Mouse (Mus musculus): Measurements from ENCODE around the gene Hs3st3a1. TPM values are rescaled to one million over a fixed set of nuclear protein-coding genes. Genes with fewer than 3 reads are reported as not detected.

The Hs3st3a1 gene
- polyA plus RNA-seq, 1 experiment from 2014 or later = 1.5 TPM

- Histone ChIP-seq H3K9ac (no peak overlapping the region), H3K9me3 (no peaks in the 10 kb centered on the region), H3K4me2 (no peak overlapping the region), H3K36me3 (no peaks in the 10 kb centered on the region), H3K4me1 (peaks cover 7% of the 10 kb centered on the region; the same call in 1 of the 2 replicates), H3K27me3 (replicated peaks) (0 out of 2 replicates have a peak, but pooled peaks cover 7% of the 10 kb centered on the region), H3K4me3 (replicated peaks) (no peak overlapping the region), H3K27ac (no peak overlapping the region)
- no peak for ATAC-seq (ENCODE audit: insufficient read depth, low FRiP score, low read depth)
- 38% methylated on average over 3 of the region's 3 CpGs for WGBS
Measured at GRCm38 (mm10) chr11:64438909-64439308, 3.8 kb downstream of the Hs3st3a1 start.

GRCm38 (mm10) chr11:64442119-64442518 lies 7.0 kb downstream of the Hs3st3a1 start:
- WGBS = 19% methylated on average over 8 of the region's 8 CpGs
- H3K4me2 ChIP-seq = peak overlapping the region; percentile 20; the same call in 1 of the 2 replicates
- H3K9ac ChIP-seq = no peak overlapping the region
- no peaks in the 10 kb centered on the region for H3K9me3 ChIP-seq
- H3K4me1 ChIP-seq = no peaks in the 10 kb centered on the region
- H3K36me3 ChIP-seq = no peaks in the 10 kb centered on the region
- no peak overlapping the region for H3K27ac ChIP-seq
- no peaks in the 10 kb centered on the region for H3K27me3 ChIP-seq (replicated peaks)
- no peak overlapping the region; the same call in 1 of the 2 replicates for H3K4me3 ChIP-seq (replicated peaks)
- no peak for ATAC-seq (ENCODE audit: insufficient read depth, low FRiP score, low read depth)

- Histone ChIP-seq H3K27me3 (replicated peaks) (no peaks in the 10 kb centered on the region), H3K4me3 (replicated peaks) (no peak overlapping the region), H3K4me2 (no peak overlapping the region), H3K9ac (no peak overlapping the region), H3K27ac (no peak overlapping the region), H3K4me1 (no peaks in the 10 kb centered on the region), H3K36me3 (no peaks in the 10 kb centered on the region), H3K9me3 (no peaks in the 10 kb centered on the region)
- no peak for ATAC-seq (ENCODE audit: insufficient read depth, low FRiP score, low read depth)
- 43% methylated on average over 3 of the region's 3 CpGs for WGBS
Measured at GRCm38 (mm10) chr11:64442701-64443100, 7.6 kb downstream of the Hs3st3a1 start.

- Histone ChIP-seq H3K9me3 (no peaks in the 10 kb centered on the region), H3K4me1 (no peaks in the 10 kb centered on the region), H3K27ac (no peak overlapping the region), H3K27me3 (replicated peaks) (no peaks in the 10 kb centered on the region), H3K9ac (no peak overlapping the region), H3K4me2 (no peak overlapping the region), H3K4me3 (replicated peaks) (no peak overlapping the region), H3K36me3 (no peaks in the 10 kb centered on the region)
- 83% methylated on average over 1 of the region's 1 CpGs for WGBS
- no peak for ATAC-seq (ENCODE audit: insufficient read depth, low FRiP score, low read depth)
Measured at GRCm38 (mm10) chr11:64445227-64445626, 10.1 kb downstream of the Hs3st3a1 start.

- H3K27me3 ChIP-seq (replicated peaks) = no peaks in the 10 kb centered on the region
- no peak overlapping the region for H3K9ac ChIP-seq
- H3K27ac ChIP-seq = no peak overlapping the region
- no peaks in the 10 kb centered on the region for H3K36me3 ChIP-seq
- no peak overlapping the region for H3K4me3 ChIP-seq (replicated peaks)
- H3K4me1 ChIP-seq = no peaks in the 10 kb centered on the region
- no peak overlapping the region for H3K4me2 ChIP-seq
- 87% methylated on average over 9 of the region's 9 CpGs for WGBS
- no peaks in the 10 kb centered on the region for H3K9me3 ChIP-seq
- no peak for ATAC-seq (ENCODE audit: insufficient read depth, low FRiP score, low read depth)
Measured at GRCm38 (mm10) chr11:64448586-64449315, 13.6 kb downstream of the Hs3st3a1 start.

GRCm38 (mm10) chr11:64461746-64462145 lies 26.6 kb downstream of the Hs3st3a1 start:
- Histone ChIP-seq H3K27me3 (replicated peaks) (no peaks in the 10 kb centered on the region), H3K4me1 (no peaks in the 10 kb centered on the region), H3K9me3 (no peaks in the 10 kb centered on the region), H3K27ac (no peak overlapping the region), H3K9ac (no peak overlapping the region), H3K4me2 (no peak overlapping the region), H3K4me3 (replicated peaks) (no peak overlapping the region), H3K36me3 (no peaks in the 10 kb centered on the region)
- WGBS = 75% methylated on average over 3 of the region's 3 CpGs
- ATAC-seq (ENCODE audit: insufficient read depth, low FRiP score, low read depth) = no peak

GRCm38 (mm10) chr11:64468737-64469136 lies 33.6 kb downstream of the Hs3st3a1 start:
- 67% methylated on average over 4 of the region's 4 CpGs for WGBS

GRCm38 (mm10) chr11:64470689-64471088 lies 35.6 kb downstream of the Hs3st3a1 start:
- Histone ChIP-seq H3K9ac (no peak overlapping the region), H3K4me1 (no peaks in the 10 kb centered on the region), H3K27ac (no peak overlapping the region), H3K27me3 (replicated peaks) (no peaks in the 10 kb centered on the region), H3K36me3 (no peaks in the 10 kb centered on the region), H3K9me3 (no peaks in the 10 kb centered on the region), H3K4me2 (no peak overlapping the region), H3K4me3 (replicated peaks) (no peak overlapping the region)
- ATAC-seq (ENCODE audit: insufficient read depth, low FRiP score, low read depth) = no peak

More at GRCm38 (mm10) chr11:64468737-64469136, 33.6 kb downstream of the Hs3st3a1 start:
- Histone ChIP-seq H3K4me3 (replicated peaks) (no peak overlapping the region), H3K4me2 (no peak overlapping the region), H3K36me3 (no peaks in the 10 kb centered on the region), H3K9ac (no peak overlapping the region), H3K27ac (no peak overlapping the region), H3K9me3 (no peaks in the 10 kb centered on the region), H3K4me1 (no peaks in the 10 kb centered on the region), H3K27me3 (replicated peaks) (no peaks in the 10 kb centered on the region)
- ATAC-seq (ENCODE audit: insufficient read depth, low FRiP score, low read depth) = no peak

GRCm38 (mm10) chr11:64473679-64474078 lies 38.5 kb downstream of the Hs3st3a1 start:
- H3K4me2 ChIP-seq = no peak overlapping the region
- ATAC-seq (ENCODE audit: insufficient read depth, low FRiP score, low read depth) = no peak
- 82% methylated on average over 3 of the region's 3 CpGs for WGBS
- no peak overlapping the region for H3K9ac ChIP-seq
- H3K27me3 ChIP-seq (replicated peaks) = no peaks in the 10 kb centered on the region
- H3K4me3 ChIP-seq (replicated peaks) = no peak overlapping the region
- H3K4me1 ChIP-seq = no peaks in the 10 kb centered on the region
- no peaks in the 10 kb centered on the region for H3K36me3 ChIP-seq
- H3K27ac ChIP-seq = no peak overlapping the region
- H3K9me3 ChIP-seq = no peaks in the 10 kb centered on the region

- no peak overlapping the region for H3K4me3 ChIP-seq (replicated peaks)
- no peak overlapping the region for H3K27ac ChIP-seq
- H3K9me3 ChIP-seq = no peaks in the 10 kb centered on the region
- WGBS = 45% methylated on average over 3 of the region's 3 CpGs
- no peak overlapping the region for H3K4me2 ChIP-seq
- H3K9ac ChIP-seq = no peak overlapping the region
- no peak for ATAC-seq (ENCODE audit: insufficient read depth, low FRiP score, low read depth)
- no peaks in the 10 kb centered on the region for H3K4me1 ChIP-seq
- no peaks in the 10 kb centered on the region for H3K36me3 ChIP-seq
- H3K27me3 ChIP-seq (replicated peaks) = no peaks in the 10 kb centered on the region
Measured at GRCm38 (mm10) chr11:64481445-64481844, 46.3 kb downstream of the Hs3st3a1 start.

- H3K36me3 ChIP-seq = no peaks in the 10 kb centered on the region
- WGBS = 51% methylated on average over 9 of the region's 9 CpGs
Measured at GRCm38 (mm10) chr11:64489587-64490433, 54.7 kb downstream of the Hs3st3a1 start.

GRCm38 (mm10) chr11:64494448-64494847 lies 59.3 kb downstream of the Hs3st3a1 start:
- no peak for ATAC-seq (ENCODE audit: insufficient read depth, low FRiP score, low read depth)
- Histone ChIP-seq H3K9ac (no peak overlapping the region), H3K4me3 (replicated peaks) (no peak overlapping the region), H3K27ac (no peak overlapping the region), H3K9me3 (no peaks in the 10 kb centered on the region), H3K4me1 (0 out of 2 replicates have a peak, but pooled peaks cover 3% of the 10 kb centered on the region), H3K27me3 (replicated peaks) (no peaks in the 10 kb centered on the region), H3K36me3 (no peaks in the 10 kb centered on the region), H3K4me2 (no peak overlapping the region)
- 73% methylated on average over 2 of the region's 2 CpGs for WGBS

More at GRCm38 (mm10) chr11:64489587-64490433, 54.7 kb downstream of the Hs3st3a1 start:
- Histone ChIP-seq H3K4me1 (no peaks in the 10 kb centered on the region), H3K4me2 (no peak overlapping the region), H3K27ac (no peak overlapping the region), H3K27me3 (replicated peaks) (no peaks in the 10 kb centered on the region), H3K9ac (no peak overlapping the region), H3K9me3 (no peaks in the 10 kb centered on the region), H3K4me3 (replicated peaks) (no peak overlapping the region)
- ATAC-seq (ENCODE audit: insufficient read depth, low FRiP score, low read depth) = no peak
